ENCODE assay signal across 11 mouse cellular contexts in the genomic region with DNA sequence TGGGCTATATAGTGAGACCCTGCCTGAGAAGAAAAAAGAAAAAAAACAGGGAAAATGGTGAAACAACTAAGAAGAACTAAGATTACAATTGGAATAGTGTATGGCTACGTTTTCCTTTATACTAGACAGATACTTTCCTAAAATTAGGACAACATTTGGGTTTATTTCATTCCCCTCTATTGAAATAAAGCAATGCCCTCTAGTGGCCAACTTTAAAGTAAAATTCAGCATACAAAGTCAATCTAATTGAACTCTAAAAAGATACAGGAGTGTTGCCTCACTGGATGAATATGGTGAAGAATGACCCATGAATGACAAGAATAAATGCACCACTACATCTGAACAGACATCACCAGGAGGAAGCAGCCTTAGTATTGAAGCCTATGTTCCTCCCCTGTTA.
DNase-seq lines count a peak whose midpoint lies in the region; ATAC-seq and TF ChIP-seq lines count a peak whose summit lies in the region.
"Had no signal": no experiment of that assay in that cellular context is flagged by ENCODE, and none has a peak within 500 bp of the region (broad histone marks: within the 10 kb centered on the region; RNA-seq: fewer than 3 reads in every experiment).

No protein-coding gene starts in this region.

- CTCF ChIA-PET in Patski (lab: Charles Lee): interaction anchor here (1.1 to 1.7 kb wide), 2 partner anchors 10 to 12 kb away, joined by 4 to 6 read pairs; no protein-coding TSS in a partner anchor

- POLR2A ChIA-PET in Patski (lab: Charles Lee): no interaction called here

- TF ChIP-seq CTCF in Patski (IDR thresholded peaks at IDR 0.05): peak; percentile 45

- intact Hi-C loops in left cerebral cortex, postnatal 14 days (cut with DNase I): no loop called here

- in situ Hi-C loops in Patski (cut with MboI; ENCODE audit: low pct_unique_long_range_greater_than_20kb): no loop called here

- H3K36me3 ChIP-seq in forebrain, embryonic 14.5 days (ENCODE audit: control insufficient read depth, insufficient read depth, low read length): no peaks in the 10 kb centered on the region
- no peaks in the 10 kb centered on the region for H3K36me3 ChIP-seq in forebrain, embryonic 10.5 days (replicated peaks)
- H3K36me3 ChIP-seq: limb, embryonic 15.5 days had no signal

- WGBS in forebrain, embryonic 14.5 days: 28% methylated on average over 1 of the region's 1 CpGs
- 29% methylated on average over 1 of the region's 1 CpGs for WGBS in forebrain, embryonic 10.5 days

- H3K4me1 ChIP-seq in forebrain, embryonic 14.5 days (ENCODE audit: control insufficient read depth, insufficient read depth, low read length): no peaks in the 10 kb centered on the region
- no peaks in the 10 kb centered on the region for H3K4me1 ChIP-seq in forebrain, embryonic 10.5 days
- H3K4me1 ChIP-seq: limb, embryonic 15.5 days had no signal

- peak; percentile 79 for DNase-seq in forebrain, embryonic 14.5 days (ENCODE audit: low spot score)
- no peak for DNase-seq in forebrain, embryonic 10.5 days (ENCODE audit: extremely low spot score, low spot score)
- DNase-seq in left cerebral cortex, postnatal 14 days (ENCODE audit: low spot score in 2 of 2): peak; percentile 12 to 15
- DNase-seq in left cerebral cortex, adult 11 months (ENCODE audit: low spot score): no peak
- DNase-seq in Patski (ENCODE audit: low read depth, low spot score): no peak
- peak; percentile 20 for DNase-seq in retina, adult 2 months (ENCODE audit: low read depth, low spot score)
- DNase-seq in right cerebral cortex, postnatal 36 days (ENCODE audit: low spot score in 2 of 2): no peak
- no peak for DNase-seq in urinary bladder, postnatal 36 days (ENCODE audit: low spot score in 2 of 2)
- DNase-seq: adrenal gland, adult 2 months; kidney, postnatal 36 days had no signal

- H3K4me2 ChIP-seq in forebrain, embryonic 14.5 days (ENCODE audit: low read length): no peak overlapping the region
- H3K4me2 ChIP-seq: limb, embryonic 15.5 days had no signal

- H3K27me3 ChIP-seq in forebrain, embryonic 14.5 days (replicated peaks; ENCODE audit: control insufficient read depth, insufficient read depth, low read length): no peaks in the 10 kb centered on the region
- no peaks in the 10 kb centered on the region for H3K27me3 ChIP-seq in forebrain, embryonic 10.5 days (ENCODE audit: poor library complexity, severe bottlenecking)
- no peaks in the 10 kb centered on the region for H3K27me3 ChIP-seq in Patski
- H3K27me3 ChIP-seq: limb, embryonic 15.5 days had no signal

- H3K9me3 ChIP-seq in forebrain, embryonic 14.5 days (replicated peaks; ENCODE audit: control insufficient read depth, low read length): no peaks in the 10 kb centered on the region
- H3K9me3 ChIP-seq in forebrain, embryonic 10.5 days: no peaks in the 10 kb centered on the region
- H3K9me3 ChIP-seq: limb, embryonic 15.5 days had no signal

- ATAC-seq in forebrain, embryonic 14.5 days: peak; percentile 34
- no peak for ATAC-seq in Patski

- H3K9ac ChIP-seq in forebrain, embryonic 14.5 days (ENCODE audit: low read length): no peak overlapping the region
- H3K9ac ChIP-seq: limb, embryonic 15.5 days had no signal

- no peak overlapping the region for H3K4me3 ChIP-seq in forebrain, embryonic 14.5 days (ENCODE audit: low read depth, low read length)
- H3K4me3 ChIP-seq in forebrain, embryonic 10.5 days: no peak overlapping the region
- H3K4me3 ChIP-seq: limb, embryonic 15.5 days had no signal

- H3K27ac ChIP-seq in forebrain, embryonic 14.5 days (ENCODE audit: low read depth, low read length): no peak overlapping the region
- H3K27ac ChIP-seq in forebrain, embryonic 10.5 days: no peak overlapping the region
- H3K27ac ChIP-seq: limb, embryonic 15.5 days had no signal

Comparison
In these comparisons a context has a peak if more than half of its experiments do, and no peak if none do; other contexts are left out.
1. DNase-seq: peak in forebrain, embryonic 14.5 days (single experiment), left cerebral cortex, postnatal 14 days (2 of 2) and retina, adult 2 months (single experiment); none in forebrain, embryonic 10.5 days (single experiment), left cerebral cortex, adult 11 months (single experiment), Patski (single experiment), right cerebral cortex, postnatal 36 days (0 of 2) and urinary bladder, postnatal 36 days (0 of 2).